In the genomic region with DNA sequence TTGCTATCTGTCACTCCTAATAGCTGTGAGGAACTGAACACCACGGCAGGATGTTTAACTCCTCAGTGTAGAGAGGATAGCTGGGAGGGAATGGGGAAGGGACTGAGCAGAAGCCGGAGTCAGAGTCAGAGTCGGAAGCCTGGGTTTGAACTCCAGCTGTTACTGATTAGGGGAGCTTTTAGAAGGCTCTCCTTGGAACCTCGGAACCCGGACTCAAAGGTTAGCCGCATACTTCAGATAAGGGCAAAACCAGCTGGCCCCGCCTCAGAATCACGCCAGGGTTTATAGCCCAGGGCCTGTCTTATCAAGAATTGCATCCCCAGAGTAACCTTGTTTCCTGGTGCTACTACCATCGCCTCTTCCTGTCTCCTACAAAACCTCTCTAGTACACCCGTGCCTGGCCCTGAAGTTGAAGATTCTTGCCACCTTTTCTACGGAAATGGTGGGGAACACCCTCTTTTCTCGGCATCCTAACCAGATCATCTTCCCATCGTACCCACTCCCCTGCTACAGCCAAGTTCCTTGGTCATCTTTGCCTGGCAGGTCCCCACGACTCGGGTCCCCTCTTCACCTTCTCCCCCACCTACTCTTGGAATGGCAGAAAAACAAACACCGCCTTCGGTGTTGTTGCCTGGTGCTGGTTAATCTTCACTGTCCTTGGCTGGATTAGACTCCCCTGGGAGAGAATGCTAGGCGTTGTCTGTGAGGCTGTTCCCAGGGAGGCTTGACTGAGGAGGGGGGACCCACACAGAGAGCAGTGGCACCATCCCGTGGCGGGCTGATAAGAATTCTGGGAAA, we compare ENCODE assay signal across 8 mouse cellular contexts. TPM values are rescaled to one million over a fixed set of nuclear protein-coding genes. Genes with fewer than 3 reads are reported as not detected.
DNase-seq lines count a peak whose midpoint lies in the region; ATAC-seq lines count a peak whose summit lies in the region.

No protein-coding gene starts in this region.

- H3K9ac ChIP-seq in neural tube, embryonic 13.5 days: no peak overlapping the region

- peaks cover 18% of the 10 kb centered on the region for H3K27me3 ChIP-seq in limb, embryonic 10.5 days (ENCODE audit: low read depth, poor library complexity, severe bottlenecking)
- H3K27me3 ChIP-seq in neural tube, embryonic 13.5 days: peaks cover 6% of the 10 kb centered on the region

- H3K4me3 ChIP-seq in limb, embryonic 10.5 days: no peak overlapping the region
- H3K4me3 ChIP-seq in neural tube, embryonic 13.5 days: no peak overlapping the region

- DNase-seq in 416B (ENCODE audit: low read depth): peak; percentile 13
- DNase-seq in brain, adult 2 months (ENCODE audit: low read depth, low spot score): peak; percentile 19
- peak; percentile 28 to 37 for DNase-seq in heart, postnatal 14 days
- DNase-seq in limb, embryonic 10.5 days (ENCODE audit: low spot score): peak; percentile 45
- DNase-seq in layer of hippocampus, adult 11-12 months (ENCODE audit: low spot score): no peak
- no peak for DNase-seq in spleen, adult 18-20 months
- no peak for DNase-seq in left cerebral cortex, adult 9 months (ENCODE audit: low spot score in 2 of 2)

- H3K9me3 ChIP-seq in limb, embryonic 10.5 days (replicated peaks): no peaks in the 10 kb centered on the region
- H3K9me3 ChIP-seq in neural tube, embryonic 13.5 days: no peaks in the 10 kb centered on the region

- peak overlapping the region; percentile 18 for H3K4me2 ChIP-seq in neural tube, embryonic 13.5 days

- H3K4me1 ChIP-seq in limb, embryonic 10.5 days: peaks cover 16% of the 10 kb centered on the region
- peaks cover 14% of the 10 kb centered on the region for H3K4me1 ChIP-seq in neural tube, embryonic 13.5 days (replicated peaks)

- H3K27ac ChIP-seq in limb, embryonic 10.5 days: no peak overlapping the region
- no peak overlapping the region for H3K27ac ChIP-seq in neural tube, embryonic 13.5 days (replicated peaks)

- WGBS in limb, embryonic 10.5 days: 12% methylated on average over 20 of the region's 20 CpGs
- WGBS in neural tube, embryonic 13.5 days: 32% methylated on average over 20 of the region's 20 CpGs

- 0 out of 2 replicates have a peak, but pooled peaks have one; percentile 11 for ATAC-seq in neural tube, embryonic 13.5 days (ENCODE audit: low read depth)

- no peaks in the 10 kb centered on the region for H3K36me3 ChIP-seq in limb, embryonic 10.5 days
- no peaks in the 10 kb centered on the region for H3K36me3 ChIP-seq in neural tube, embryonic 13.5 days

- intact Hi-C loops in heart, postnatal 14 days (cut with DNase I): loop anchor here (5.0 kb wide), 2 partner anchors 40 to 70 kb away; no protein-coding TSS in a partner anchor

RNA-seq across cellular contexts. Expression of gene 2610528J11Rik, which starts 9.9 kb away (rescaled TPM):
- total RNA-seq in heart, postnatal 14 days (2021): not detected
- polyA plus RNA-seq in limb, embryonic 10.5 days (2016; fragmentation: Nextera tagmentation; extraction: Ambion mirVana): 0.78 and 1.2 TPM in 2 replicates
- not detected in 2 replicates for polyA plus RNA-seq in neural tube, embryonic 13.5 days (2015; fragmentation: Nextera tagmentation; extraction: Ambion mirVana)

RNA-seq across cellular contexts. Expression of gene Tmem125, which starts 26.9 kb away (rescaled TPM):
- total RNA-seq in heart, postnatal 14 days (2021): under 1 TPM; 0.22 to 0.26 TPM
- 0.34 and 0.54 TPM in 2 replicates for polyA plus RNA-seq in limb, embryonic 10.5 days (2016; fragmentation: Nextera tagmentation; extraction: Ambion mirVana)
- not detected in 2 replicates for polyA plus RNA-seq in neural tube, embryonic 13.5 days (2015; fragmentation: Nextera tagmentation; extraction: Ambion mirVana)

RNA-seq across cellular contexts. Expression of gene Tie1, which starts 27.0 kb away (rescaled TPM):
- 100 to 1,000 TPM; 101 to 106 TPM for total RNA-seq in heart, postnatal 14 days (2021)
- polyA plus RNA-seq in limb, embryonic 10.5 days (2016; fragmentation: Nextera tagmentation; extraction: Ambion mirVana): 16.8 and 19.4 TPM in 2 replicates
- polyA plus RNA-seq in neural tube, embryonic 13.5 days (2015; fragmentation: Nextera tagmentation; extraction: Ambion mirVana): 19.3 and 21.0 TPM in 2 replicates

RNA-seq across cellular contexts. Expression of gene Mpl, which starts 59.6 kb away (rescaled TPM):
- total RNA-seq in heart, postnatal 14 days (2021): under 1 TPM; 0.10 to 0.17 TPM
- 0.74 and 1.2 TPM in 2 replicates for polyA plus RNA-seq in limb, embryonic 10.5 days (2016; fragmentation: Nextera tagmentation; extraction: Ambion mirVana)
- polyA plus RNA-seq in neural tube, embryonic 13.5 days (2015; fragmentation: Nextera tagmentation; extraction: Ambion mirVana): 0.42 and 0.50 TPM in 2 replicates

Comparison
In these comparisons a context has a peak if more than half of its experiments do, and no peak if none do; other contexts are left out.
1. DNase-seq: peak in 416B (single experiment), brain, adult 2 months (single experiment), heart, postnatal 14 days (2 of 2) and limb, embryonic 10.5 days (single experiment); none in layer of hippocampus, adult 11-12 months (single experiment), spleen, adult 18-20 months (0 of 2) and left cerebral cortex, adult 9 months (0 of 2).